Mouse (Mus musculus) heart, postnatal 0 days (tissue): ENCODE data around the gene Fam111a.

ENCODE experiments used
- CTCF ChIP-seq: IDR thresholded peaks from 2 replicates; pipeline ENCODE4 v1.5.1; 2016; ENCODE audit warnings: antibody characterized with exemption, control low read depth, low read depth
- EP300 ChIP-seq: IDR thresholded peaks from 2 replicates; pipeline ENCODE4 v1.6.1; 2016; ENCODE audit warnings: antibody characterized with exemption, low read depth

DNA sequence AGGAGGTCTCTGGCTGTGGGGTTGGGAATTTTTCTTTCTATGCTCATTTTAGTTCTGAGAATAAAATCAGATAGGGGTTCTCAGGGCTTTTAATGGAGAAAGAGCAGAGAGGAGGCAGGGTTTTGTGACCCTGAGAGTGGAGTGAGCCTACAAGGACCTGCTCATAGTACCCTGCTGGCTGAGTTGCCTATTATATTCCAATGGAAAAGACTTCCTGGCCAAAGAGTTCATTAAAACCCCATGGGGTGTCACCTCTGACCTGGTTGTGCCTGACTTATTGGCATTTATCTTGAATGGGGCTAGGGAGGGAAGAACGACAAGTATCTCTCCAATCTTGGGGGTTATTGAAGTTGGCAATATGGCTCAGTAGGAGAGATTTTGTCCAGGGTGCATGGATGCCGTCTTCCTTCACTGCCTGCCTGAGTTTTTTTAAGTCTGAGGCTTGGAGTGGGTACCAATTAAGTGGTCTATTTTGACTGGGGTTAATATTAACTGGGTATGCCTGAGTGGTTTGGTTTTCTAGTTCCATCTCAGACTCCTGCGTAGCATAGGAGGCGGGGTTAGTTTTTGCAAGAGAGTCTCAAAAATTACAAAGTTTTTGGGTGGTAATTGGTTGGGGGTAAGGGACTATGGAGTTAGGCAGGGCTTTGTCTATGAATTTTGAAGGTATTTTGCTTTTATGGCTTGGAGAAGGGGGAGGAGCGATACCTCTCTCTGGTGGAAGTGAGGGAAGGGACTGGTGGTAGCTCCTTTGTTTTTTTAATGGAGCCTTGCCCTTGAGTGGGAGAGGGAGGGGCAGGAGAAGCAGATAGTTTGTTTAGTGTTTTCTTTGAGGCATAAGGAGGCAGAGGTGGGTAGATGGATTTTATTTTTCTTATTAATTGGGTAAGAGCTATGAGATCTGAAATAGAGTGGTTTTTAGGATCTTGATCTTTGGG lies 4.7 kb downstream of the Fam111a start:
- TF ChIP-seq CTCF = no peak
- TF ChIP-seq EP300 = no peak
